Mouse (Mus musculus) brown adipose tissue, adult 24 weeks (tissue): Measurements from ENCODE around the gene Psme1. TPM values are rescaled to one million over a fixed set of nuclear protein-coding genes. Genes with fewer than 3 reads are reported as not detected.

Source experiments
- H3K27ac ChIP-seq: fragments of 200-500 bp; replicated peaks from 2 replicates; pipeline ENCODE4 v1.5.1; 2012; ENCODE audit warnings: low read depth, mild to moderate bottlenecking, low read length
- H3K4me1 ChIP-seq: fragments of 200-500 bp; 2 replicates; pipeline ENCODE4 v1.6.1; 2012; ENCODE audit warnings: low read length, mixed read lengths; ENCODE audit not compliant: control insufficient read depth, insufficient read depth, insufficient read length
- H3K4me3 ChIP-seq: fragments of 200-500 bp; 2 replicates; pipeline ENCODE4 v1.5.1; 2012; ENCODE audit warnings: low read depth, mild to moderate bottlenecking, low read length, moderate library complexity; ENCODE audit not compliant: insufficient read depth
- polyA plus RNA-seq: library from polyadenylated mRNA; stranded (reverse); fragments of >200 nt; gene quantifications from 2 replicates; pipeline ENCODE4 v1.2.4, GENCODE M21; 2012; ENCODE audit not compliant: missing spikeins, insufficient read depth, insufficient read length

Psme1 gene
- polyA plus RNA-seq, 1 experiment = 191 TPM

GRCm38 (mm10) chr14:55603633-55604576 lies 26.0 kb downstream of the Psme1 start:
- H3K27ac ChIP-seq = peak overlapping the region; percentile 91
- H3K4me1 ChIP-seq = no peaks in the 10 kb centered on the region
- H3K4me3 ChIP-seq = peak overlapping the region; percentile 73

- Histone ChIP-seq H3K4me1 (no peaks in the 10 kb centered on the region), H3K4me3 (peak overlapping the region; percentile 73), H3K27ac (peak overlapping the region; percentile 91)
These were observed 26.9 kb downstream of the Psme1 start for GRCm38 (mm10) chr14:55604823-55605222.

DNA sequence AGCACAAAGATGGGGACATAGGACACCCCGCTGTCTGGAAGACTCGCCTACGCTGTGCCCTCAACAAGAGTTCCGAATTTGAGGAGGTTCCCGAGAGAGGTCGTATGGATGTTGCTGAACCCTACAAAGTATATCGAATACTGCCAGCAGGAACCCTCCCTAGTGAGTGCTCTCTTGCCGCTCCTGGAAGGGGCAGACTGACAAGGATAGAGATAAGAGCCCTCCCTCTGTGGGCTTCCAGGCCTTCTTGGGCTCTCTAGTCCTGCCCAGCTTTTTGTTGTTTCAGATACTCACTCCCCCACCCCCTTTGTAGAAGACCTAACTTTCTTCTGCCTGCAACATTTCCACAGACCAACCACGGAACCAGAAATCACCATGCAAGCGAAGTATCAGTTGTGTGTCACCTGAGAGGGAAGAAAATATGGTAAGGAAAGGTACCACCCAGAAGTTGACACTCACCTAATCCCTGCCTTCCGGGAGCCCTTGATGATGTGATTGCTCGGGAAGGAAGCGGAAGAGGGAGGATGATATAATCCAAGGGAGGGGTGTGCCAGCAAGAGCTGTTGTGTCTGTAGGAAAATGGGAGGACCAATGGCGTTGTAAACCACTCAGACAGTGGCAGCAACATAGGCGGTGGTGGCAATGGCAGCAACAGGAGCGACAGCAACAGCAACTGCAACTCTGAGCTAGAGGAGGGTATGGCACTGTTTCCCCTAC lies 28.0 kb downstream of the Psme1 start:
- Histone ChIP-seq H3K4me1 (no peaks in the 10 kb centered on the region), H3K27ac (no peak overlapping the region), H3K4me3 (no peak overlapping the region)

GRCm38 (mm10) chr14:55608339-55608738 lies 30.4 kb downstream of the Psme1 start:
- no peaks in the 10 kb centered on the region for H3K4me1 ChIP-seq
- no peak overlapping the region for H3K27ac ChIP-seq
- no peak overlapping the region for H3K4me3 ChIP-seq

DNA sequence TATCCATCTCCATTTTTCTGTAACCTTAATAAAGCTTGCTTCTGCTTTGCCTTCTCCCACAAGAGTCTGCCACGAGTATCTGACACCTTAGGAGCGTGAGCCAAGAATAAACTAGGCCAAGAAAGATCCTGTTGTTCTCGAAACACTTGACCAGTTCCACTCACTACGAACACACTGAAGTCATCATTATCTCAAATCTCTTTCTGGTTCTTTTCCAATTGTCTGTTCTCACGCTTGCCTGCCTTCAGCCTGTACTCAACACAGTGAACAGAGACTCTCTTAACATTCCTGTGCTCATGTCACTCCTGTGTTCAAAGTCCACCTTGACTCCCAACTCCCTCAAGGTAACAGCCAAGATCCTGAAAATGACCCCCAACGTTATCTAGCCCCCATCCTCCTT lies 35.4 kb downstream of the Psme1 start:
- H3K4me1 ChIP-seq = no peaks in the 10 kb centered on the region
- no peak overlapping the region for H3K27ac ChIP-seq
- no peak overlapping the region for H3K4me3 ChIP-seq

DNA sequence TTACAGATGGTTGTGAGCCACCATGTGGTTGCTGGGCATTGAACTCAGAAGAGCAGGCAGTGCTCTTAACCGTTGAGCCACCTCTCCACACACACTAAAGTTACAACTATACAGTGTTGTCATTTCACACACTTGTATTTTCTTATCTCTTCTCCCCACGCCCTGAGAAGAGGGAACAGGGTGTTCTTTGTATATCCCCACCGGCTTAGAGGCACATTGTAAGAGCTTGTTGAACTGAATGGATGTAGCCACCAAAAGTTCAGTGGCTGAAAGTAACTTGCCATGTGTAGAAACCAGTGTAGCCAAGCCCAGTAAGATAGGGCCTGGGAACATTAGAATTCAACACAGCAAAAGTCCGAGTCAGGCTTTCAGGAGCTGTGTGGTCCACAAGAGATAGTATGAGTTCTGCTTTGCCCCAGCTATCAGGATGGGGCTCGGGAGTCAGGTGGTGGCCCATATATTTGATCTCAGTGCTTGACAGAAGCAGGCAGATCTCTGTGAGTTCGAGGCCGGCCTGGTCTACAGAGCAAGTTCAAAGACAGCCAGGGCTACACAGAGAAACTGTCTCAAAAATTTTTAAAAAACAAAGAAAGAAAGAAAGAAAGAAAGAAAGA lies 36.7 kb downstream of the Psme1 start:
- Histone ChIP-seq H3K27ac (no peak overlapping the region), H3K4me3 (no peak overlapping the region), H3K4me1 (no peaks in the 10 kb centered on the region)

- H3K4me3 ChIP-seq = no peak overlapping the region
- H3K4me1 ChIP-seq = no peaks in the 10 kb centered on the region
- no peak overlapping the region for H3K27ac ChIP-seq
These were observed 38.0 kb downstream of the Psme1 start for GRCm38 (mm10) chr14:55615876-55616275.

- no peak overlapping the region for H3K27ac ChIP-seq
- H3K4me1 ChIP-seq = no peaks in the 10 kb centered on the region
- H3K4me3 ChIP-seq = no peak overlapping the region
These were observed 38.9 kb downstream of the Psme1 start for GRCm38 (mm10) chr14:55616844-55617243.

- no peak within 1 kb of the TSS for H3K4me3 ChIP-seq
- no peak within 1 kb of the TSS for H3K27ac ChIP-seq
- H3K4me1 ChIP-seq = no peaks in the 10 kb centered on the region
These were observed 39.9 kb downstream of the Psme1 start, which contains the start of gene Rec8 for GRCm38 (mm10) chr14:55617822-55618221. TSS of gene Rec8 (plus strand) at chr14:55618037.

GRCm38 (mm10) chr14:55618486-55619195 lies 40.7 kb downstream of the Psme1 start:
- Histone ChIP-seq H3K4me1 (no peaks in the 10 kb centered on the region), H3K4me3 (no peak overlapping the region), H3K27ac (no peak overlapping the region)

DNA sequence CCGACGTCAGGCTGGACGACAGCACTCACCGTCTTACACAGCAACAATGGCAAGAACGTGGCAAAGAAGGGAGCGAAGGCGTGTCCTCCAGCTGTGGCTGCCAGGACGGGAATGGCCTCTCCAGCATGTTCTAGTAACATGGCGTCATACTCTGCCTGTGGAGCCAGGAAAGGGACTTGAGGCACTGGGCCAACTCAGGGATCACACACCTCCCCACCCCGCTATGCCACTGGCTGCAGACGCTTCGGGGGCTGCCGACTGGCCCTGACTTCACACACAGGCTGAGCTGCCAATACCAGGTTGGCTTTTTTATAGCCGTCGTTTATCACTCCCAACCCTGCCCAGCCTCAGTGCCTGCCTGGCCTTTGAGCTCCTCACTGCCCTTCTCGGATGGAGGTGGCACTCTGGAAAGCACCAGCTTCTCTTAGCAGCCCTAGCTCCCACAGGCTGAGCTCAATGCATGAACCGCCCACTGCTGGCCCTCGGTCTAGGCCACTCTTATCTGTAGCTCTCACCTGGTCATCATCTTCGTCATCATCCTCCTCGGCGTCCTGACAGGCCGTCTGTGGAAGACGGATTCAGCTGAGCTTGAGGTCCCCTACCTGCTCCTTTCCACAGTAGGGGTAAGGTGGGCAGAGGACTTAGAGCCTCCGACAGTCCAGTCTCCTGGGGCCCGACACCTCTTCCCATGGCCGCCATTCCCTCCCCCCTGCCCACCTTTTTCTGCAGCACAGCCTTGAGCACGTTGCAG lies 50.3 kb downstream of the Psme1 start:
- Histone ChIP-seq H3K4me3 (no peak overlapping the region), H3K27ac (no peak overlapping the region), H3K4me1 (no peaks in the 10 kb centered on the region)

DNA sequence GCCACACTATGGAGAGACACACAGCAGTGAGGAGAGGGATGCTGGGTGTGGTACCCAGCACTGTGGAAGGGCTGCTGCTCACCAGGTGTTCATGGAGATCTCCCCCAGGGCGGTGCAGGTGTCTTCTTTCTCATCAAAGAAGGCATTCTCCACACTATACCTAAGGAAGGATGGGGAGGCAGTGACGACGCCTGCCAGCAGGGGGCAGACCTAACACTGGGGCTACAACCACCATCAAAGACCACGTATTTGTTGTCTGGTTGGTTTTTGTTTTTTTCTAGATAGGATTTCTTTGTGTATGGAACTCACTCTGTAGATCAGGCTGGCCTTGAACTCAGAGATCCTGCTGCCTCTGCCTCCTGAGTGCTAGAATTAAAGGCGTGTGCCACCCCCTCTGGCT lies 51.4 kb downstream of the Psme1 start:
- Histone ChIP-seq H3K4me1 (no peaks in the 10 kb centered on the region), H3K4me3 (no peak overlapping the region), H3K27ac (no peak overlapping the region)
